Mouse (Mus musculus): Measurements from ENCODE around the gene Zrsr1.
A peak's percentile ranks its signal among the peaks of the same experiment; 100 is the strongest.

Gene Zrsr1

DNA sequence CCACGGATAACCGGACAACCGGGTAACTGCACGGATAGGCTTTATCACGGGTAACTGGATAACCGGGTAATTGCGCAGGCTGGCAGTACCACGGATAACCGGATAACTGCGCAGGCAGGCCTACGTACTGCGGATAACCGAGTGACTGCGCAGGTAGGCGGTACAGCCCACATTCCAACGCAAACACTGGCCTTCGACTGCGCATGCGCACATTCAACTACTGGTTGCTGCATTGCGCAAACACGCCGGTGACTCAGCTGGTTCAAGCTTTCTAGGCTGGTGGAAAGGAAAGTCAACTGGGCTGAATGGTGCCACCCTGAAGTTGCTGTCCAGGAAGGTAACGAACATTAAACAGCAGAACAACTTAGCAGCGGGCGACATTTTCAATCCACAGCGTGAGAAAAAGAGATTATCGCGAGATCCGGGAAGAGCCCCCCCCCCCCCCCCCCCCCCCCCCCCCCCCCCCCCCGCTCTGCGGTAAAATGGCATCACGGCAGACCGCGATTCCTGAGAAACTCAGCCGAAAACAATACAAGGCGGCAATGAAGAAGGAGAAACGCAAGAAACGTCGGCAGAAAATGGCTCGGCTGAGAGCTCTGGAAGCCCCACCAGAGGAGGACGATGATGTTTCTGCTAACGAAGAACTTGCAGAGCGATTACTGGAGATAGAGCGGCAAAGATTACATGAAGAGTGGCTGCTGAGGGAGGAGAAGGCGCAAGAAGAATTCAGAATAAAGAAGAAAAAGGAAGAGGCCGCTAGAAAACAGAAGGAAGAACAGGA is 1.1 kb downstream of the Zrsr1 start:
- DNase-seq (ENCODE audit: low read depth, low spot score), result peak; percentile 57

DNA sequence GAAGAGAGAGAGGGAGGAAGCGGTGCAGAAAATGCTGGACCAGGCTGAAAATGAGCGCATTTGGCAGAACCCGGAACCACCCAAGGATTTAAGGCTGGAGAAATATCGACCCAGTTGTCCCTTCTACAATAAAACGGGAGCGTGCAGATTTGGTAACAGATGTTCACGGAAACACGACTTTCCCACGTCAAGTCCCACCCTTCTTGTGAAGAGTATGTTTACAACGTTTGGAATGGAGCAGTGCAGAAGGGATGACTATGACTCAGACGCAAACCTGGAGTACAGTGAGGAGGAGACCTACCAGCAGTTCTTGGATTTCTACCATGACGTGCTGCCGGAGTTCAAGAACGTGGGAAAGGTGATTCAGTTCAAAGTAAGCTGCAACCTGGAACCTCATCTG is 1.8 kb downstream of the Zrsr1 start:
- no peak for DNase-seq (ENCODE audit: low read depth, low spot score)

DNA sequence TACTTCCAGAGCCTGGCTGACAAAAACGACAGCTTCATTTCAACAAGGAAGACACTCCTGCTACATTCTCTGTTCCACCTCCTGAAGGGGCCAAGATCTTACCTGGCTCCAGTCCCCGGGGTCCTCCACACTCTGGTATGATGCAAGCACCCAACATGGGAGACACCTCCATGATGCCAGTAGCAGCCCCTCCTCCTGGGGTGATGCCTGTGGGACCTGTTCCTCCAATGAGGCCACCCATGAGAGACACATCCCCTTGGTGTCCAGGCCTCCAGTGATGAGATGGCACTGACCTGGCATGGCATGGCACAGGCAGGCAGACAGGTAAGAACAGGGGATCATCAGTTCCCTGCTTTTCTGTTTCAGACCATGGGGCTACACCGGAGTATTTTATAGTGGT is 6.4 kb downstream of the Zrsr1 start:
- DNase-seq (ENCODE audit: low read depth, low spot score), result no peak

DNA sequence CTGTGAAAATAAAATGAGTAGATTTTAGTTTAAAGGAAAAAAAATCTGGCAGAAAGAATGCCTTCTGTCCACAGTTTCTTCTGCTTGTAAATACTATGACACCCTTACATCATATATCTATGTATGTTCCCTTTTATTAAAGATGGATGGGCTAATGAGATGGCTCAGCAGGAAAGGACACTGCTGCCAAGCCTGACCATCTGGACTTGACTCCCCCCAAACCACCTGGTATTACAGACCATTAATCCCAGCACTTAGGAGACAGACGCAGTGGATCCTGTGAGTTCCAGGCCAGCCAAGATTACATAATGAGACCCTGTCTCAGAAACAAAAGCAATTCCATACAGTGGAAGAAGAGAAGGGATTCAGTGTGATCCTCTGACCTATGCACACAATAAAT is 6.9 kb downstream of the Zrsr1 start:
- no peak for DNase-seq (ENCODE audit: low read depth, low spot score)

DNA sequence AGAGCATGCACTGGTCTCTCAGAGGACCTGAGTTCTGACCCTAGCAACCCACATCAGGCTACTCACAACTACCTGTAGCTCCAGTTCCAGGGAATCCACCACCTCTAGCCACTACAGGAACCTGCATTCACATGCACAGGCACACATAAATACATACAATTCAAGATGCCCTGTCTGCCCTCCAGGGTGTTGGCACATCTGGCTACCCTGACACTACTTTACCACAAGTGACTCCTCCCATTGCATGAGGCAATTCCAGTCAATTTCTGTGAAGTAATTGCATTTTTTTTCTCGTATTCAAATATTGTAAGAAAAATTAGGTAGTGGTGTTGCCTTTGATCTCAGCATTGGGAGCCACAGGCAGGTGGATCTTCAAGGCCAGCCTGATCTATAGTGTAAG is 7.4 kb downstream of the Zrsr1 start:
- no peak for DNase-seq (ENCODE audit: low read depth, low spot score)

DNA sequence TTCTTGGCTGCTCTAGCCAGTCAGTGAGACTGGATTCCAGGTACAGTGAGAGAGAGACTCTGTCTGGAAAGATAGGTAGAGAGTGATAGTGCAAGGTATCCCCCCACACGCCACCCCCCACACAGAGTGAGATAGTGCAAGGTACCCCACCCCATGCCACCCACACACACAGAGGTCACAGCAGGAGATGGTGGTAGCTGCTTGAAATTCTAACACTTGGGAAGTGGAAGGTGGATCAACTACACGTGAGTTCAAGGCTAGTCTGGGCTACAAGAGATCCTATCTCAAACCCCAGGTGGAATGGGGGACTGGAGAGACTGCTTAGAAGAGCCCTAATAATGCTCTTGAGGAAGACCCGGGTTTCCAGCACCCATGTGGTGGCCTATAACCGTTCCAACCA is 9.2 kb downstream of the Zrsr1 start:
- DNase-seq (ENCODE audit: low read depth, low spot score), result no peak

DNA sequence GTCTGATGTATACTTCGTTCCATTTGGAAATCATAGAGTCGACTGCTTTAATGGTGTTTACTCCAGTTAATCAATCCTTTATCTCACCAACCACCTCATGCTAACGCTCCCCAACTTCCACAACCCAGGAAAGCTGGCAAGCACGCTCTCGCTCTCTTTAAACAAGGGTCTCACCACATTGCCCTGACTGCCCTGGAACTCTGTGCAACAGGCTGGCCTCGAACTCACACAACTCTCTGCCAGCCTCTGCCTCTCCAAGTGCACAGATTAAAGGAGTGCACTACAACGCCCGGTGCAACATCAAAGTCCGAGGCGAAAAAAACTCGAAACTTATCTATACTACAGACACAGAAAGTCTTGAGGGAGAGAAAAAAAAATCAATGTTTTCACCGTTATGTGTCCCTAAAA is 9.7 kb downstream of the Zrsr1 start:
- no peak for DNase-seq (ENCODE audit: low read depth, low spot score)

DNA sequence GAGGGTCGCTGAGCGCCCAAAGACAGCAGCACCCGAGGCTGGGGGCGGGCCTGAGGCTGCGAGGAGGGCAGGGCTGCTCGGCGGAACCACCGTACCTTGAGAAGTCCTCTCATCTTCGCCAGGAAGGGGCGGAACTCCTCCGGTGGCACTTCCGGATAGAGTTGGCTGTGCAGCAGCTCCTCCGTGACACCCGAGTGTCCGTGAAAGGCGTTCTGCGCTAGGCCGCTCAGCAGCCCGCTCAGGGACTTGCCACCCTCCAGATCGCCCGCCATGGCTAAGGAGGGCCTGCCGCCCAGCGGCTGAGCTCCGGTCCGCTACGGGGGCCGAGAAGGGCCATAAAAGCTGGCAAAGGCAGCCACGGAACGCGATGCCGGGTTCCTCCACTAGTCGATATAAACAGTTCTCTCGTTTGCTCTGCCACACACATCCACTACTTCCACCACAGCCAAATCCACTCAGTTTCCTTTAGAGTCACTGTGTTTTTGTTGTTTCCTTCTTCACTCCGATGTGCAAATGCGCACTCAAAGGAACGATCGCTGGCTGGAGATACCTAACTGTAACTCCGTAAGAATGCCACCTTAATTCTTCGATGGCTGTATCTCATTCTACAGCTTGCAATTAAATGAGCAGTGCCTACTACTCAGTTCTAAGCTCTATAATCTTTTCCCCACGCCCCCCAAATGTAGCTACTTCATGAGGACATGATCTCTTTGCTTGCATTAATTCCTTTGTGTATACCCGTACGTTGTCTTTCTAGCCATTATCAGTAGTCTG is 10.4 kb downstream of the Zrsr1 start, which contains the start of the genes Gm28048 and Commd1:
TSS of gene Gm28048 (minus strand) at position 107 of the 774 bp plus-strand sequence.
TSS of gene Commd1 (minus strand) at position 399 of the 774 bp plus-strand sequence.
- peak; percentile 85 for DNase-seq (ENCODE audit: low read depth, low spot score)

DNA sequence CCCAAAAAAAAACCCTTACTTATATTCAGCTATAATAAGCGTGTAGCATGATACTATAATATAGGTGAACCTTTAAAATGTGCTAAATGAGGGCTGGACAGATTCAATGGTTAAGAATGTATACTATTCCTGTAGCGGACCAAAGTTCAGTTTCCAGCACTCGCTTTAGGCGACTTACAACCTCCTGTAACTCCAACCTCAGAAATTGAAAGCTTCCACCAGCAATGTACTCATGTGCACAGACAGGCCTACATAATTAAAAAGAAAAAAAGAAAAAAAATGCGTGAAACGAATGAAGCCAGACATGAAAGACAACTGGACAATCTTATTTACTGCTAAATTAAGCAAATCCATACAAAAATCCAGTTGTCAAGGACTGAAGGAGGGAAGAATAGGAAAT is 11.0 kb downstream of the Zrsr1 start:
- no peak for DNase-seq (ENCODE audit: low read depth, low spot score)

DNA sequence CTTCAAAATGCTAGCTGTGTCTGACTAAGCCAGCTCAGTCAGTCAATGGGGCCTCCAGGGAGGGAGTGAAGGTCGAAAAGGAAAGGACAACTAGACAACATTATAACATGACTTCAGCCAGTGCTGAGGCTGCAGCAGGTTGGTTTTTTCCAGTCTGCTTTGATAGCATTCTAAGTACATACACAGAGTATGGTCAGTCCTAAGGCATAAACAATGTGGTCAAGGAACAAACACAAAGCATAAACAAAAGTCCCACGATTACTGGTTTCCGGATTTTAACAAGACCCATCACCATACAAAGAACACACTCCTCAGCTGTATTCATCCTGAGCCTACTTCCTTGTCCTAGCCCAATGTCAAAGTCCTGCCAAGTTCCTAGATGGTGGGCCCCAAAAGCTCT is 13.7 kb downstream of the Zrsr1 start:
- DNase-seq (ENCODE audit: low read depth, low spot score), result no peak

DNA sequence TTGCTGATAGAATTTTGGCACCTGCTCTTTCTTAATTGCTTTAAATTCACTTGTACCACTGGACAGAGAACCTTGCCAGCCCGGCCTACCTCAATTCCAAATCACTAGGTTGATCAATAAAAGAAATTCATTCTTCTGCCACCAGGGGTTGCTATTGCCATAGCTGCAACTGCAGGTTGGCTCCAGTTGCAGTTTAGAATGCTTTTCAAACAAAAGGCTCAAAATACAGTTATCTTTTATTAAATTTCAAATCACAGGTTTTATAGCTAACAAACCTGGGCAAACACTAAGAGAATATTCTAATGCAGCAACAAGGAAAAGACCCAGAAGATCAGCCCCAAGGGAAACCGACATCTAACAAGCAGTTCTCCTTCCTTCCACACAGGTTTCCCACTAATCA is 15.6 kb downstream of the Zrsr1 start:
- DNase-seq (ENCODE audit: low read depth, low spot score), result no peak

DNA sequence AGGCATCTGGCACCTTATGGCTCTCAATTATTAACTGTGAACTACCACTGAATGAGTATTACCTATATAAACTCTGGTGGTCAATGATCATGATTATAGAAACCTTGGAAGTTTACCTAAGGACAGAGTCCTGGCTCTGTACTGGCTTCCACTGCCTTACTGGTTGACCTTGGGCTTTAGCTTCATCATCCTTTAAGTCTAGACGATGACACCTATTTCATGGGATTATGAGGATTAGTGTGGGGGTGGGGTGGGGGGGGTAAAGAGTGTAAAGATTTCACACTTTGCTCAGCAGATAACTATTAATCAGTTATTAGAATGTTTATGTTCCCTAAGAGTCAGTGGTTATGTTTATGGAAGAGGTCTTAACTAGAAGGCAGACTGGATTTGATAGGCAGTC is 18.0 kb downstream of the Zrsr1 start:
- no peak for DNase-seq (ENCODE audit: low read depth, low spot score)

DNA sequence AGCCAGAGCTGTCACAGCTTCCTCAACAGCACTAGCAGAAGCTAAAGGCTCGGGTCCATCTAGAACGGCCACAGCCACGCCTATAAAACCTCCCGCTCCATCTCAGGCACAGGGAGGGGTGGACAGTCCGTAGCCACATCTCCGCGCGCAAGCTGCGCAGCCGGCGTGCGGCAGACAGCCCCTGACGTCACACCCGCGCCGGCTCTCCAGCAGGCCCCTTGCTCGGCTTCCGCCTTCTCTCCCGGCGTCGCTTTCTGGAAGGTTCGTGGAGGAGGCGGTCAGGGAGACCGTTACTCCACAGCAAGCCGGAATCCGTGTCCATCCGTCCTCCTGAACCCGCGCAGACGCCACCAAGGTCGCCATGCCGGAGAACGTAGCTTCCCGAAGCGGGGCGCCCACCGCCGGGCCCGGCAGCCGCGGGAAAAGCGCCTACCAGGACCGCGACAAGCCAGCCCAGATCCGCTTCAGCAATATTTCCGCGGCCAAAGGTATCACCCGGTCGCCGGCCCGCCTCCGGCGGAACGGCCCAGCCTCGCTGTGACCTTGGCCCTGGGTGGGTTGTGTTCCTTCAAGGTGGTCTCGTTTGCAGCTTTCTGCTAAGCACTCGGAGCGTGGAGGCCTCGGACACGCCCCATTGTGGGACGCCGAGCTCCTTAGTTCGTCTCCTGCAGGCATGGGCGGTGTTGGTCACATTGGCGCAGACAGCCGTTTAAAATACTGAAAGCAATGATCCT is 18.8 kb downstream of the Zrsr1 start, which contains the start of gene Cct4:
TSS of gene Cct4 (plus strand) at position 127 of the 734 bp plus-strand sequence.
- peak; percentile 86 for DNase-seq (ENCODE audit: low read depth, low spot score)

DNA sequence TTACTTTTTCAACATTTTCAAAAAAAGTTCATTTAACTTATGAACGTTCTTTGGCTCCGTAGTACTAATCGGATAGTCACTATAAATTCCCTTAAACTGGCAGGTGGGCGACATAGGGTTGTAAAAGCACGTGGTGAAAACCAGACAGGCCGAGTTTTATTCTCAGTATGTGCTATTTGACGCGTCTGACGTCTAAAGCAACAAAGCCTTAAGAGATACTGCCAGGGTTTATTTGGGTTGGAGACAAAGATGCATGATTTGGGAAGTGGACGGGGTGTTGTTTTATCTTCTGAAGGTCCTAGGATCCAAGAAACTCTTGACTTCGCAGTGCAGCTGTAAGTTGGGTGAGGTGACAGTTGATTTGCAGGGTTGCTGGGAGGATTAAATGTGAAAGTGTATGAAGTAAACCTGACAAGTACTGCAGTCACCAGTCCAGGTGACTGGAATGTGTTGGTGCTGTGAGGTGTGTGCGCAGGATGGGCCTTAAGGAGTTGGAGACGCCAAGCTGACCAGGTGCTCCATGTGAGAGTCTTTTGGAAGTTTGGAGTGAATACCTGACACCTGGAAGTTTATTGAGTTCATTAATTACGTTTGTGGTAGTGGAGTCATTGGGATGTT is 19.5 kb downstream of the Zrsr1 start:
- no peak for DNase-seq (ENCODE audit: low read depth, low spot score)

DNA sequence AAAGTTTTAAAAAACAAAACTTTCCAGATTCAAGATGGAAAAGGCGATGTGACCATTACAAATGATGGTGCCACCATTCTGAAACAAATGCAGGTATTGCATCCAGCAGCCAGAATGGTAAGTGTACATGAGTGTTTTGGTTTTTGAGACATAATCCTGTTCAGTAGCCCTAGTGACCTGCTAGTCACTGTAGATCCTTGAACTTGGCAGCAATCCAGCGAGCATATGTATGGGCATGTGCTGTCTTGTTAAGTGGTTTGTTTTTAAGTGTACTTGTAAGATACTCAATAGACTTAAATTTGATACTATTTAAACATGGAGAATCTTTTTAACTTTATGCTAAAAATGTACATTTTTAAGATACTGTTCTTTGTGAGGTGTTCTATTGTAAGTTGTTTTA is 22.5 kb downstream of the Zrsr1 start:
- no peak for DNase-seq (ENCODE audit: low read depth, low spot score)

DNA sequence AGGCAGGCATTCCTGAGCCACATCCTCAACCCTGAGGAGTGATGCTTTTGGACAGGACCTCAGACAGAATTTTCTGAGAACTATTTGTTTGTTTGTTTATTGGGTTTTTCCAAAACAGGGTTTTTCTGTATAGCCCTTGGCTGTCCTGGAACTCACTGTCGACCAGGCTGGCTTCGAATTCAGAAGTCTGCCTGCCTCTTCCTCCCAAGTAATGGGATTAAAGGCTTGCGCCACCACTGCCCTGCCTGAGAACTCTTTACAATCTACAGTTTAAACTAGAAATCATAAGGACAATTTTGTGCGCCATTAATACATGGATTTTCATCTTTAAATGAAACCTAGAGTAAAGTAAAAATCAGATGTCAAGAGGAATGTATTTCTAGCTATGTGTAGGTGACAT is 23.7 kb downstream of the Zrsr1 start:
- DNase-seq (ENCODE audit: low read depth, low spot score), result no peak

DNA sequence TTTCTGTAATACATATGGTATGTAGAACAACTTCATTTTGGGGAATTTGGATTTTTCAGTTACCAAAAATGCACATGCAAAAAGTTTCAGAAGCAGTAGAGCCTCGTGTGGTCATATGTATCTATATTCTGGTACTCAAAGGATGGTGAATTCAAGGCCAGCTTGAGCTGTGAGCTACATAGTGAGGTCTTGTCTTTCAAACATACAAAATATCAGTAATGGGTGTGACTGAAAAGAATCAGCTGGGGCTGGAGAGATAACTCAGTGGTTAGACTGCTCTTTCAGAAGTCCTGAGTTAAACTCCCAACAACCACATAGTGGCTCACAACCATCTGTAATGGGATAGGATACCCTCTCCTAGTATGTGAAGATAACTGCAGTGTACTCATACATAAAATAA is 26.5 kb downstream of the Zrsr1 start:
- DNase-seq (ENCODE audit: low read depth, low spot score), result no peak

DNA sequence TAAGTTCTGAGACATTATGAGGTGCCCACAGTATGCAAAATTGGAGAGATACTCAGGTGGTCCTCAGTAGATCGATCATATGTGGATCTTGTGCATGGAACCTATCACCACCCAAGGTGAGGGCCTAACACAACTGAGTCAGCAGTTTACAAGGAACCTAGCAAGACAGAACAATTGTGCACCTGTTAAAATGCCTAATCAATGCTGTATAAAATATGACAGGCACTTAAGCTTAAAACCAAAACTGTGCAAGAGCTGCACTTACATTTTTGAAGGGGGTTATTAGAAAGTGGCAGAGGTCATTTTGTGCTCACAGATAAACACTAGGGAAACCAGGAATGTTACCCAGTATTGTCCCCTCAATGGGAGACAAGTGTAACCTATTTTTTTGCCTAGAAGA is 33.5 kb downstream of the Zrsr1 start:
- no peak for DNase-seq (ENCODE audit: low read depth, low spot score)

DNA sequence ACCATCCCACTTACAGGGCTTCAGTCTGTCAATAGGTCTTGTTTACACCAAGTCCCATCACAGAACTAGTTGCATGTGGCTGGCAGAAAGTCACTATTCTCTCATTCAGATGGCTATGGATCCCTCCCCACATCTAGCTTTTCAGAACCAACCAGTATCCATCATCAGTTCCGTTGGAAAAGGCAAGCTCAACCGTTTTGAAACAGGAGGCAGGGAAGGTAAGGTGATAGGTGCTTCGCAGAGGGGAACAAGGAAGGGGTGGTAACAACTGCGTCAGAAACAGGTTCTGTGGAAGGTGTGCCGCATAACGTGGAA is 35.3 kb downstream of the Zrsr1 start:
- no peak for DNase-seq (ENCODE audit: low read depth, low spot score)

DNA sequence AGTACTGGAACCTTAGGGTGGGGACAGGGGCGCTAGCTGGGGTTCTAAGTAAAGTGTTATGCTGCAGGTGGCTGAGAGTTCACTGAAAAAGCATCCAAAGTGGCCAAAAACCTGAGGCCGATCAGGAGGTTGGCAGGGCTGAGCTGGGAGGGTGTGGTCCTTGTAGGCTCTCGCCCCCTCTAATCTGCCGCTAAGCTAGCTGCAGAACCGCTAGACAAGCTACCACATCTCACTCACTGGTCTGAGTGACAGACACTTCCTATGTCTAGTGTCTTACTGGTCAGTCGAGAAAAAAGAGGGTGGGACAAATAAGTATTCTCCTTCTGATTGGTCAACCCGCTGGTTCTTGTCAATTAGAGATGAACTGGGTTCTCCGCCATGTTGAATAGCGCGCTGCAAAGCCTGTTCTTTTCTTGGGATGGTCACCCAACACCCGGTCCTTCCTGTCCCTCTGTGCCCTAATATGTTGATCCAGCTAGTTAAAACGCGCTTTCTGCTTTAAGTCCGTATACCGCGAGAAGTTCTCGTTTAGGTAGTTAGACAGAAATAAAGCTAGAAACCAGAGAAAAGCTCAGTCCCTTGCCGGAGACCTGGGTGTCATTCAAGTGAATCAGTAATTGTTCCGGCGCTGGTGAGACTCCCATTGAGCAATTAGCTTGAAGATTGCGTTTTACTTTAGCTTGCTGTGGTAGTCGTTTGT is 35.8 kb downstream of the Zrsr1 start, which contains the start of gene Fam161a:
TSS of gene Fam161a (plus strand) at position 51 of the 700 bp plus-strand sequence.
- peak; percentile 73 for DNase-seq (ENCODE audit: low read depth, low spot score)

DNA sequence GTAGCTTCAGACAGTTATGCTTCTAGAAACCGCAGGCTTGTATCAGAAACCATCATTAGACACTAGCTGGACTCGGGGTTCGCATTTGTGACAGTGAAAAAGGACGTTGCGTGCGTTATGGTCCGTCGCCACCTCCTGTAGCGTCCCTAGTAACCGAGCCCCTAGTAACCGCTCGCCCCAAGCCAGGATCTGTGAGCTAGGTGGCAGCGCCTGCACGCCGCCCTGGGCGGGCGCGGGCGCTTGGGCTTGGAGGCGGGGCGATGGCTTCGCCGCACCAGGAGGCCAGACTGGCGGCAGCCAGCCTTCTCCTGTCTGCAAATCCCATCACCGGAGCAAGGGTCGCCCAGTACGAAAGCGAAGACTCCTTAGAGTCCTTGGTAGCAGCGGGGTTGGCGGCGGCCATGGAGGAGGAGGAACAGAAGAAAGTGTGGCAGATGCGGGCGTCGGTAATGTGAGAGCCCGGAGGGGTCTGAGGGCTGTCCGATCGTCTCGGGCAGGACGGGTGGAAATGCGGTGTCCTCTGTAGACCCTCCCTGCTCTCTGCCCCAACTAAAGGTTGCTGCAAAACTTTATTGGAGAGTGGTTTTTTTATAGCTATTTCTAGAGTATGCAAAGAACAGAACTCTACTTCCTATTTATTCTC is 36.5 kb downstream of the Zrsr1 start:
- peak; percentile 79 for DNase-seq (ENCODE audit: low read depth, low spot score)
